Mouse (Mus musculus): ENCODE measurements around the gene Smim11. TPM values are rescaled to one million over a fixed set of nuclear protein-coding genes. Genes with fewer than 3 reads are reported as not detected.

Gene Smim11
- 88.4 TPM for polyA plus RNA-seq (2015; fragmentation: Illumina TruSeq; extraction: RNeasy Lipid Tissue Mini Kit (QIAGEN cat#74804); ENCODE audit: insufficient read depth, low replicate concordance)

GRCm38 (mm10) chr16:92300649-92301411 lies at the start of gene Smim11:
TSS of gene Smim11 (plus strand) at chr16:92301286.

GRCm38 (mm10) chr16:92292101-92292500 lies 9.0 kb upstream of the Smim11 start, which contains the start of gene Kcne2:
TSS of gene Kcne2 (plus strand) at chr16:92292389.

GRCm38 (mm10) chr16:92321341-92321740 lies 20.3 kb downstream of the Smim11 start, which contains the start of gene Fam243:
TSS of gene Fam243 (minus strand) at chr16:92321441.

GRCm38 (mm10) chr16:92359229-92359628 lies 58.1 kb downstream of the Smim11 start, which contains the start of gene Kcne1:
TSS of gene Kcne1 (minus strand) at chr16:92359468.

Other genes with a start within 250 kb of the Smim11 start
- gene Mrps6, start 243.0 kb upstream of the Smim11 start, polyA plus RNA-seq (2015; fragmentation: Illumina TruSeq; extraction: RNeasy Lipid Tissue Mini Kit (QIAGEN cat#74804); ENCODE audit: insufficient read depth, low replicate concordance), result 28.5 TPM
- not detected for gene Gm49711, start 243.0 kb upstream of the Smim11 start, polyA plus RNA-seq (2015; fragmentation: Illumina TruSeq; extraction: RNeasy Lipid Tissue Mini Kit (QIAGEN cat#74804); ENCODE audit: insufficient read depth, low replicate concordance)
- gene Slc5a3, start 243.0 kb upstream of the Smim11 start, polyA plus RNA-seq (2015; fragmentation: Illumina TruSeq; extraction: RNeasy Lipid Tissue Mini Kit (QIAGEN cat#74804); ENCODE audit: insufficient read depth, low replicate concordance), result 6.1 TPM
- gene Kcne2, start 8.9 kb upstream of the Smim11 start, polyA plus RNA-seq (2015; fragmentation: Illumina TruSeq; extraction: RNeasy Lipid Tissue Mini Kit (QIAGEN cat#74804); ENCODE audit: insufficient read depth, low replicate concordance), result not detected
- gene Fam243, start 20.2 kb downstream of the Smim11 start, polyA plus RNA-seq (2015; fragmentation: Illumina TruSeq; extraction: RNeasy Lipid Tissue Mini Kit (QIAGEN cat#74804); ENCODE audit: insufficient read depth, low replicate concordance), result not detected
- gene Kcne1, start 58.2 kb downstream of the Smim11 start, polyA plus RNA-seq (2015; fragmentation: Illumina TruSeq; extraction: RNeasy Lipid Tissue Mini Kit (QIAGEN cat#74804); ENCODE audit: insufficient read depth, low replicate concordance), result not detected
- gene Rcan1, start 169.6 kb downstream of the Smim11 start, polyA plus RNA-seq (2015; fragmentation: Illumina TruSeq; extraction: RNeasy Lipid Tissue Mini Kit (QIAGEN cat#74804); ENCODE audit: insufficient read depth, low replicate concordance), result 23.0 TPM
- not detected for gene Clic6, start 184.4 kb downstream of the Smim11 start, polyA plus RNA-seq (2015; fragmentation: Illumina TruSeq; extraction: RNeasy Lipid Tissue Mini Kit (QIAGEN cat#74804); ENCODE audit: insufficient read depth, low replicate concordance)

Data from spleen, adult 10 weeks (tissue).